Mouse (Mus musculus): ENCODE data around the gene Mex3a.

DNA sequence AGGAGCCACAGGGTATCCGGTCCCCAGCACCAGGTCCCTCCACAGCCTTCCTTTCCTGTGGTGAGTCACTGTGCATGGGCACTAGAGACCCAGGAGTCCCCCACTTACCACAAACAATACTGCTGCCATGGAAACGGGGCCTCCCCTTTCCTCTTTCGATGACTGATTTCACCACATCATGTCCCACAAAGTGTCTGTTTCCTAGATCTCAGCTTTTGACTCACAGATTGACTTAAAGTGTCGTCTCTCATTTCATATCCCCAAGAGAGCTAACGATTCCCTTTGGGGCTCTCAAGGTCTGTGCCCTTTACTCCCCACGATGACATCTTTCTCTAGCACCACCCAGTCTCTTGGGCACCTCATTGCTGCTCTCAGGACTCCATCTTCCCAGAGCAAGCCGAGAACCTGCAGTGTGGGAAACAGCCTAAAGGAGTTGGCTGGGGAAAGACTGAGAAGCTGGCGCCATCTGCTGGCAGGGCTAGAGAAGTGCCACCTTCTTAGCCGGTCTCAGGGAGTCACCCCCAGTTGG, 10.3 kb upstream of the Mex3a start:
- TF ChIP-seq CEBPB (IDR thresholded peaks at IDR 0.05; ENCODE audit: insufficient read depth, poor library complexity, severe bottlenecking) (no peak), POLR2A (IDR thresholded peaks at IDR 0.05; ENCODE audit: insufficient read length, low read depth) (no peak), USF1 (IDR thresholded peaks at IDR 0.05; ENCODE audit: low read depth) (no peak), POLR2AphosphoS2 (IDR thresholded peaks at IDR 0.05; ENCODE audit: insufficient read length, low read depth) (peak; percentile 73)

Measured in myocyte (in vitro differentiated cells).